Mouse (Mus musculus) embryo, embryonic 9.5 days (tissue): ENCODE measurements around the gene Clps.

Experiments
- DNase-seq: peaks from one replicate; pipeline ENCODE4 v3.0.0-alpha.2; 2017; ENCODE audit errors: extremely low spot score

Gene Clps

DNA sequence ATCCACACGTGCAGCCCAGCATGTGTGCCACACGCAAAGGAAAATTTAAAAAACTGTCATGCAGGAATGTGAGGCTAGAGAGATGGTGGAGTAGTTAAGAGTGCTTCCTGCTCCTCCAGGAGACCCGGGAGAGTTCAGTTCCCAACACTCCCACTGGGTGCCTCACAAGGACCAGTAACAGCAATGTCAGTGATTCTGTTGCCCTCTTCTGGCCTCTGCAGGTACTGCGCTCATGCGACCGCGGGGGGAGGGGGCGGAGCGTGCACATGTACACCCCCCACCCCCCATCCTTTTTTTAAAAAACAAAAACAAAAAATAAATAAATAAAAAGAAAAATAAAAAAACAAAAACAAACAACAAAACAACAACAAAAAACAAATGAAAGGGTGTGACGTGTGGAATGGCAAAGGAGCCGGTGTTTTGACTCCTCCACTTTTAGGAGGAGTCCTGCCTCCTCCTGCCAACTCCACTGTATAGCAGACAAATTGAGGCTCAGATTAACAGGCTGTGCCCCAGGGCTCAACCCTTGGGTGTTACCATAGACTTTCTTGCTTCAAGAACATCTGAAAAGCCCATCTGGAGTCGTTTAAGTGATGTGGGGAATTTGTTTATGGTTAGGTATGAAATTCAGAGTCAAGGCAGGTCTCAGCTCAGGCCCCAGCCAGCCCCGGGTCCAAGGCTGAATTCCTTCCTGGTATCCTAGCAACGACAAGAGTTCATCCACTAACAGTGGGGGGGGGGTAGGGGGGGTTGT, 7.3 kb downstream of the Clps start:
- DNase-seq, result peak; percentile 79

DNA sequence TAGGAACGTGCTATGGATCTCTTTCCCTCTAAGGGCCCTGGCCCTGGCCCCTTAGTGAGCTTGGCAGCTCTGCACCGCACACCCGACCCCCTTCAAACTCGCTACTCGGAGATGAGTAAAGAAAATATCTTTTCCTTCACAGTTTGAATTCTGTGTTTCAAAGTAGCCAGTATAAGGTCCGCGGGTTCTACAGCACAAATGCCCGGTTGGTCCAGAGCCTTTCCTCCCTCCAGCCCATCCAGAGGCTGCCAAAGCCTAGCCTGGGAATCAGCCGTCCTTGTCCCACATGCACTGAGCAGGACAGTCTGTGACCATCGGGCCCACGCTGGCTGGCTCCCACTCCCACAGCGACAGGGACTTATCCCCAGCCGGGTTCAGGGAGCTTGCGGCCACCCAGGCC, 11.5 kb downstream of the Clps start, which contains the start of gene Clpsl2:
Gene Clpsl2 (plus strand): TSS at position 301 of the 400 bp plus-strand sequence.
- no peak for DNase-seq

DNA sequence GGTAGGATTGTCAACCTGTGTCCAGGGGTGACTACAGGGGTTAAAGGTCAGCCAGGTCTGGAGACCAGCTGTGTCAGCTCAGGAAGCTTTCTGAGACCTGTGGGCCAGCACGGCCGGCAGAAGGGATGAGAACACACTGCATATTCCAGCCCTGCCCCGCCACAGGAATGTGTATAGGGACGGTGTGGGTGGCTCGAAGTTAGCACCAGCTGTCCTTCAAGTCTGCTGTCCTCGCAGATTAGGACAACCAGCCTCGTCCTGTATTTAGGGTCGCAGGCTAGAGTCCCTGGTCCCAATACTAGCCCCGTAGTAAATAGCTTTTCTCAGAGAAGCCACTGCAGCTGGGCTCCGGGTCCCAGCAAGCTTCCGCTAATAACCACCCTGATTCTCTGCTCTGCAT, 12.0 kb downstream of the Clps start:
- no peak for DNase-seq

DNA sequence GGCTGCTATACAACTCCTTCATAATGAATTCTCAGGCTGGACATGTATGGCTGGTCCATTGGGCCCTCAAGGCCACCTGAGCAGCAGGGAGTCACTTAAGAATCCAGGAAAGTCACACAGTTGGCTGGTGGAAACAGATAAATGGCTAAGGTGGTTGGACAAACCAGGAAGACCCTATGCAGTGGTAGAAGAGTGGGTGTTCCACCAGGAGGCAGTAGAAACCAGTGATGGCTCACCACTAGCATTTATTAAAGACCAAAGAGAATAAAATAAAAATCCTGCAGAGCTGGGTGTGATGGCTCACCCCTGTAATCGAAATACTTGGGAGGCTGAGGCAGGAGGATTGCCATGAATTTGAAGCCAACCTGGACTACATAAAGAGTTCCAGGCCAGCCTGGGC, 13.6 kb downstream of the Clps start:
- no peak for DNase-seq

DNA sequence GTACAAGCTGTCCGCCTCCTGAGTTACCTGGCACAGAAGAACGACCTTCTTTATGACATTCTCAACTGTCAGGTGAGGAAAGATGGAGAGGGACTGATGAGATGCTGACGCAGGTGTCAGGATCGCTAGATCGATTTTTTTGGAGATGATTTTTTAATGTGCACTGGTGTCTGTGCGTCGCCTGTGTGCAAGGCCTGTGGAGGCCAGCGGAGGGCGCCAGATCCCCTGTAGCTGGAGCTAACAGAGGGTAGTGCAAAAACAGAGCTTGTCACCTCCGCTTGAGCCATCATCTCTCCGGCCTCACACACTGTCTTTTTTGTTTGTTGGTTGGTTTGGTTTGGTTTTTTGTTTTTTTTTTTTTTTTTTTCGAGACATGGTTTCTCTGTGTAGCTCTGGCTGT, 22.7 kb downstream of the Clps start:
- DNase-seq, result no peak

DNA sequence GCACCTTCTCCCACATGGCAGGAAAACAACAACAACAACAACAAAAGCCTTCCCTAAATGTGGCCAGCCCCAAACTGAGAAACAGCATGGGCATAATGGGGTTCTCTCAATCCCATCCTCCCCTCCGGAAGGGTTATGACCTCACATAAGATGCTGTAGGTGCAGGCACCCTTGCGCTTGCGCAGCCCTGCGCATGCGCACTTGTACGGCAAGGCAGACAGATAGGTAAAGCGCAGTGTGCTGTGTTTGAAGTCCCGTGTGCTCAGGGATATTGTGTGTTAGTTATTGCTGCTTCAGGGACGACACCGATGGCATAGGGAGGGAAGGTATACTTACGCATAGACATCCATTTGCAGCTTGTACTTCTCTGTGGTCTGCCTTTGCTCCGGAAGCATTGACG, 27.2 kb downstream of the Clps start:
- no peak for DNase-seq

DNA sequence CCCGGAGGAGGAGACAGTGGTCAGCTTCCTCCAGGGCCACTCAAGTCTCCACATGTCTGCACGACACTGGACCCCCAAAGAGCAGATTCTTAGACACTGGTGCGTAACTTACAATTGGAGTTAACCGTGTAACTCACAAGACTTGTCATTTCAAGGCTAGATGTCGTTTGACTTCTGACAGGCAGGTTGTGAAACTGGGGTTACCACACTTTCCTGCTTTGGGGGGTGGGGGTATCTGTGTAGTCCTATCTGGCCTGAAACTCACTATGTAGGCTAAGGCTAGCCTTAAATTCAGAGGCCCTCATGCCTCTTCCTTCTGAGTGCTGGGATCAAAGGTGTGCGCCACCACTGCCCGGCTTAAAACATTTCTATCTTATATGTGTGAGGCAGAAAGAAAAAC, 28.0 kb downstream of the Clps start:
- no peak for DNase-seq

DNA sequence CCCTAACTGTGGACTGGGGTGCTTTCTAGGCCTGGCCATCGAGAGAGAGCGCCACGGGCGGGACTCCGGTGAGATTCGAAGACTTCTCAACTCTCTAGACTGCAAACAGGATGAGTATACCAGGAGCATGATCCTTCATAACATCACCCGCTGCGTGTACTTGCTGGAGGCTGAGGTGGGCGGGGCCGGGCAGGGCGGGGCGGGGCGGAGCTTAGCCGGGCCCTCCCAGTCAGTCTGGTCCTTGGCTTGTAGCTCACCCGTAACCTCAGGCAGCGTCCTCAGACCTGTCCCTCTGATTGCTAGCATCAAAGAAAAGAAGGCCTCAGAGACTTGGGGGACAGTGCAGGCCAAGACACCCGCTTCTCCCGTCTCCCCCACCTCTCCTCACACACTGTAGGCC, 28.6 kb downstream of the Clps start:
- DNase-seq, result peak; percentile 56

DNA sequence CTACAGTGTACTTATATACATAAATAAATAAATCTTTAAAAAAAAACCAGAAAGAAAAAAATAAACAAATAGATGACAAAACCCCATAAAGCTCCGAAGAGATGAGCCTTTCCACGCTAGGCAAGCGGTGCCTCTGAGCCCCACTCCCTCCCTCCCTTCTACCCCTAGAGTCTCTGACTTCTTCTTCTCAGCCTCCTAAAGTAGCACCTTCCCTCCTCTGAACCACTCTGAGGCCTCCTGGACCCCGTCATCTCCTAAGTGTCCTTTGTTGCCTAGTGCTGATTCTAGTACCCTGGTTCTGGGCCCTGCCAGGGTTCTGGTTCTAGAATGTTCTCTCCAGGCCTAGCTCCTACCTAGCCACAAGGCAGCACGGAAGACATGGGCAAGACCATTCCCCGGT, 30.1 kb downstream of the Clps start, which contains the start of gene Armc12:
Gene Armc12 (plus strand): TSS at position 301 of the 400 bp plus-strand sequence.
- DNase-seq, result no peak

DNA sequence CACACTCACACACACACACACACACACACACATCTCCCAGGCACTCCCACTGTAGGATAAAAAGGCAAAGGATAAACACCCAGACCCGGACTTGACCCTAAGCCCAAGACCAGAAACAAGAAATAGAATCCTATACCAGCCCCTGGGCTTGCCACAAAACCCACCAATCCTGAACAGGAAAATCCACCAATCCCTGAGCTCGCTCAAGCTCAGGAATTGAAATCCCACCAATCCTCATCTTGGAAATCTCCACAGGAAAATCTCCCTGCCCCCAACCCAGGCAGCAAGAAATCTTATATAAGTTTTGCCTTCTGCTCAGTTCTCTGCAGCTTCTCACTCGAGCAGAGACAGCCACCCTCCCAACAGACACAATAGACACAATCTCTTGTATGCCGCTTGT, 31.4 kb downstream of the Clps start:
- DNase-seq, result no peak

DNA sequence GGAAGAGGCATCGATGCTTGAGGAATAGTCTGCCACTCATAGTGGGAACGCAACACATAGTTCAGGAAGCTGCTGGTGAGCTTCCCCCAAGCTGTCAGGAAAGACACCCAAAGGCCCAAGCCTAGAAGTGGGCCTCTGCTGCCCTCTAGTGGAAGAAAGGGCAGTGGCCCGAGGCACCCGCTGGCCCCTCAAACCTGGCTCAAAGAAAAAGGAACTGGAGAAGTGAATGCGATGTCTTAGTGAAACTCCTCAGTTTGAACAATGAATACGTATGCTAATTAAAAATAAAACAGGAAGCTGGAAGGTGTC, 32.6 kb downstream of the Clps start:
- peak; percentile 78 for DNase-seq

DNA sequence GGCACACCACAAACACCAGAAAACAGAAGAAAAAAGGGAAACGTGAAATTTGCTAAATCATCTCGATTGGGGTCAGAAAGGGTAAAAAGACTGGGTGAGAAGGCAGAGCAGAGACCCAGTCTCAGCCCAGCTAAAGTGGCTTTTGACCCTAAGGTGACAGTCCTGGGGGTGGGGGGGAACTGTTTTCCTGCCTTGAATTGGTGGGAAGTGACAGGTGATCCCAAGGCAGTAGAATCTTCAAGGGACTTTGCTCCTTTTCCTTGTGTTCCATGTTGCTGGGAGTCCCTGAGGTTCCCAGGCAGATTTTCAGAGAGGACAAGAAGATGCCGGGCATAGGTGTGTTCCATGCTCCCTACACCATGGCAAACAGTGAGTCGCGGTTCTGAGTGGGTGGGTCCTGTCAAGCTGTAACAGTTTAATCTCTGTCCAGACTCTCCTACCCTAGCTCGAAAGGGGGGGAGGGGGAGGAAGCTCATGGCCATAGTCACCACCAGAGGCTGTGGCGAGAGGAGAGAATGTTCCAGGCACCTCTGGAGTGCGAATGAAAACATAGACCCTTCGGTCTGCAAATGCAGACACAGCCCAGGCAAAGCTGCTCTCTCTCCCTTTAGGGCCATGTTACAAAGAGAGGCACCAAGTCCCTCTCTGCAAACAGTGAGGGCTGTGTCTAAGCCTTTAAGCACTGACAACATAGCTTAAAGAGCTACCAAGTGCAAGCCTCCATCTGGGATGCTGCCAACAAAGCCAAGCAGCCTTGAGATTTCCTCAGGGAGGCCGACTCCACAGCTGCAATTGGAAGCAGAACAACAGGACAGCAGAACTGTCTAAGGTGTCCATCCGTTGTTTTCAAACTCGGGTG, 33.2 kb downstream of the Clps start:
- DNase-seq, result no peak

DNA sequence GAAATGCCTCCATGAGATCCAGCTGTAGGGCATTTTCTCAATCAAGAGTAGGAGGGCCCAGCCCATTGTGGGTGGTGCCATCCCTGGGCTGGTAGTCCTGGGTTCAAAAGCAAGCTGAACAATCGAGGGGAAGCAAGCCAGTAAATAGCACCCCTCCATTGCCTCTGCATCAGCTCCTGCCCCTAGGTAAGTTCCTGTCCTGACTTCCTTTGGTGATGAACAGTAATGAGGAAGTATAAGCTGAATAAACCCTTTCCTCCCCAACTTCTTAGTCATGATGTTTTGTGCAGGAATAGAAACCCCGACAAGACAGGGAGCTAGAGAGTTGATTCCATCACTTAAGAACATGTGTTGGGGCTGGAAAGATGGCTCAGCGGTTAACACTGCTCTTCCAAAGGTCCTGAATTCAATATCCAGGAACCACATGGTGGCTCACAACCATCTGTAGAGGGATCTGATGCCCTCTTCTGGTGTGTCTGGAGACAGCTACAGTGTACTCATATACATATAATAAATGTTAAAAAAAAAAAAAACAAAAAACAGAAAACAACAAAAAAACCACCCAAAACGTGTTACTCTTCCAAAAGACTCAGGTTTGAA, 35.6 kb downstream of the Clps start:
- no peak for DNase-seq

DNA sequence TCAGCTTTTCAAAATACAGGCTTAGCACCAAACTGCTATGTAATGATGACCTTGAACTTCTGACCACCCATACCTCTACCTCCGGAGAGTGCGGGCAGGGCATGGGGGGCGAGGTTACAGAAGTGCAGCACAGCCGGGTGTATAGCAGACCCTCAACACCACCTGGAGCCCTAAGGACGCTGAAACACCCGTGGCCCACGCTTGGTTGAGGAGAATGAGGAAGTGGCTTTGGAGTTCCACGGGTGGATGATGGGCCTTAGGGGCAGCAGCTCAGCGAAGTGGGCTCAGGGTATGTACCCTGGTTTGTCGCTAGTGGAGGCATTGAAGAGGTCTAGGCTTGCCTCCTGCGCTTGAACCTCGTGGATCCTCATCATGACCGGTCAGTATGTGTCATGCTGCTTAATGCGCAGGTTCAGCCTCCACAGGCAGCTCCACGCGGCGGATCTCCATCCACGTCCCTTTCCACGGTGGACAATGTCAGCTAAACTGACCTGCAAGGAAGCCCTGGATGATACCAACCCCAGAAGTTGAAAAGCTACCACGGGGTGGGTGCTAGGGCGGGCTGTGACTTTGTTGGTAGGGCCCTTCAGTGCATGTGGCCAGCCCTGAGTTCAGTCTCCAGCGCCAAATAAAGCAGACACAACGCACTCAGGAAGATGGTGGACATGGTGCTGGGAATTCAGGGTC, 36.4 kb downstream of the Clps start:
- DNase-seq, result no peak

DNA sequence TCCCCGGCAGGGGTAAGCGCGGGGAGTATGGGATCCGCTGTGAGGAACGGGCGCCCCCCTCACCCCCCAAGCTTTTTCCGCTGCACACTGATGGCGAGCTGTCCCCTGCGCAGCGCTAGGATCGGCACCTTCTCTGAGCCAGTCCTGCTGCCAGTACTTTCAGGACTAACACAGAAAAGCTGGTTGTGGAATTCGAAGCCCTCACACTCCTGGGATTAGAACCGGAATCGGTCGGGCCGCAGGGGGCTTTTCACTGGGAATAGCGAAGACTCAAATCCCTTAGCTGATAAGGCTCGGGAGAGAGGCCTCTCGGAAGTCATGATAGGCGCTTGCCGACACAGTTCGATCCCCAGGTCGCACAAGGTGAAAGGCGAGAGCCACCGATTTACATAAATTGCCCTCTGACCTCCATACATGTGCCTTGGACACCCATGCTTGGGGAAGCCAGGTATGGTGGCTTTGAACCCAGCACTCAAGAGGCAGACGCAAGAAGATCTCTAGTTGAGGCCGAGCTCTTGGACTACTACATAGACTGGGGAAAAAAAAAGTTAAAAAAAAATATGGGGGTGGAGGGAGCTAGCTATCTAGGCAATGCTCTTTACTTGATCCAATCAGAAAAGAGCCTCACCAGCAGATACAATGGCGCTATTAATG, 37.1 kb downstream of the Clps start:
- DNase-seq, result no peak

DNA sequence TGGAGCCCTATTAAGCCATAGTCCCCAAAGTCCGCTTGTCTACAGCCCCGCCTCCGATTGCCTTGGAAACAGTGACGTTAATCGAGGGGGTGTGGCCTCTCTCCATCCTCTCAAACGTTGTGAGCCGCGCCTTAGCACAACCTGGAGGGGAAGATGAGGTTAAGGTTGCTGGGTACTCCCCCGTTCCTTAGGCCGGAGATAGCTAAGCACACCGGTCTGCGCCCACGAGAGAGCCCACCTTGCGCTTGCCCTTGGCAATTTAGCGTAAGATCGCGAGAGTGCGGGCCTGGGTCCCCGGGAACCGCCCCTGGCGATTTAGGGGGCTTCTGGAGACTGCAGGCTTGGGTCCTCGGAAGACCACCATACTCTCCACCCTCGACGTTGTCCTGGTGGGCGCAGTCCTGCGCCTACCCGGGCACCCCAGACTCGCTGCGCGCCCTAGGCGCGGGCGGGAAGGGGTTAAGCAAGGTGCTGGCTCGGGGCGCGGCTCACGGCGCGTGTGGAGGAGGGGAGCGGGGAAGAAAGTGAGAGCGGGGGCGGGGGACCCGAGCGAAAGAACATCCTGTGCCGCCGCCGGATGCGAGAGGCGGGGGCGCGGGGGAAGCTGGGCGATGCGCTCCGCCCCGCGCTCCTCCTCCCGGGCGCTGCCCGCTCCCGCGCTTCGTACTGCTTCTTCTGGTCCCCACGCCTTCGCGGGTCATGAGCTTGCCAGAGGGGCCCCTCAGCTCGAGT, 37.8 kb downstream of the Clps start:
- peak; percentile 90 for DNase-seq

DNA sequence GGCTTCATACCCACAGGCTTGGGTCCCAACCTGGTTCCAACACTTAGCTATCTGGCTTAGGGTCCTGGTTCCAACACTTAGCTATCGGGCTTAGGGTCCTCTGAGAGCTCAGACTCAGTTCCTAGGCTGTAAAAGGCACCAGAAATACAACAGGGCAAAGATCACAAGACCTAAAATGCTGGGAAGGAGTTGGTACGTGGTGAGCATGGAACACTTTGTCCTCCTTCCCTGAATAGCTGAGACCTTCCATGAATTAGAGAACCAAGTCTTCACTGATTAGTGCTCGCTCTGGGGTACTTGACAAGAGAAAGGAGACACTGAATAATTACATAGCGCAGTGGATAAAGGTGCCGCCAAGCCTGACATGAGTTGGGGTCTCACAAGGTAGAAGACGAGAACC, 38.6 kb downstream of the Clps start:
- no peak for DNase-seq

DNA sequence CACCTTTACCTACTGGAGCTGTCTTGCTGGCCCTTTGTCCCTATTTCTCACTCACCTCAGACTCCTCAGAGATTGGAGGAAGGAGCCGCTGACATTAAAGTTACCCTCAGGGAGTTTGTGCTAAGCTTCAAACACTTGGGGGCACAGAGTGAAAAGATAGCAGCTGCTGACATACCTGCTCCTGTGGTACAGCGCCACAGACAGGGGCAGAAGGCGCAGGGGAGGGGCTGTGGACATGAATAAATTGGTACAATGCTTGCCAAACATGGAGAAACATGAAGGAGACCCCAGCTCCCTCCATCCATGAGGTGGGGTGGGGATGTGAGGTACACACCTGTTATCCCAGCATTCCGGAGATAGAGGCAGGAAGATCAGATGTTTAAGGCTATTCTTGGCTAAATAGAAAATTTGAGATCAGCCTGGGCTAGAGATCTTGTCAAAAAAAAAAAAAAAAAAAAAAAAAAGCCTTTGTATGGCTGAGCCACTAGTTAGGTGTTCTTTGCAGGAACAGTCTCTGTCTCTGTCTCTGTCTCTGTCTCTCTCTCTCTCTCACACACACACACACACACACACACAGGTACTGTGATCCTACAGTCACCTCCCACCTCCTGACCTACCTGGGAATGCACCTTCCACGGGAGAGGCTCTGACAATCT, 39.4 kb downstream of the Clps start:
- DNase-seq, result no peak

DNA sequence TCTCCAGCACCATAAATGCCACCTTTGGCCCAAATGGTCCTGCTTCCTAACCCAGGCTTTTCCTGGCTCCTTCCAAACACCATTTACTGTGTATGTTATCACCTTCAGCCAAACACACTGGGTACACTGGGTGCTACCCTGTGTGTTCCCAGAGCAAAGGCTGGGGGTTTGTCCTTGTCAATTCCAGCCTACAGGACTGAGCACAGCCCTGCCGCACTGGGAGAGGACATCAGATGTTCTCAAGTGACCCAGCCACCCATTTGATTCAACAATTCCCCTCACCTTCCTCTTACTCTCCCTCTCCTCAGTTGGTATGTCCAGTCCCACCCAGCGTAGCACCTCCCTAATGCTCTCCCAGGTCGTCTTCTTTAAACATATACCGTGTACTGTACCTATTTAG, 40.0 kb downstream of the Clps start:
- no peak for DNase-seq

DNA sequence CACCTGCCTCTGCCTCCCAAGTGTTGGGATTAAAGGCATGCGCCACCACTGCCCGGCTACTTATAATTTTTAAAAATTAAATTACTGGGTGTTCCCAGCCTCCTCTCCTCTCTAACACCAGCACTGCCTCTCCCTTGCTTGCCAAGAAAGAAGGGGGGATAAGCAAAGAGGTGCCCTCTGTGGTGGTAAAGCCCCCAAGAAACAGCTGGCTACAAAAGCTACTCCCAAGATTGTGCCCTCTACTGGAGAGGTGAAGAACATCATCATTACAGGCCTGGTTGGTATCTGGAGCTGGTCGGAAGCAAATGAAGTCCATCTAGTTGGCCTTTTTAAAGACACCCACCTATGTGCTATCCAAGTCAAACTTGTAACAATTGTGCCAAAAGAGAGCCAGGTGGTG, 40.7 kb downstream of the Clps start:
- no peak for DNase-seq
